Mouse (Mus musculus) heart, adult 2 months (tissue): Measurements from ENCODE around the gene Smok3a.

Experiments
- CTCF ChIP-seq: fragments of 200-600 bp; IDR thresholded peaks from 2 replicates; pipeline ENCODE4 v1.8.1; 2022; ENCODE audit warnings: antibody characterized with exemption, mild to moderate bottlenecking, moderate library complexity
- EP300 ChIP-seq: fragments of 200-500 bp; IDR thresholded peaks from 2 replicates; pipeline ENCODE4 v1.6.1; 2011; ENCODE audit warnings: low read depth, low read length, control low read depth; ENCODE audit not compliant: insufficient read depth
- POLR2A ChIP-seq: fragments of 200-500 bp; IDR thresholded peaks from 2 replicates; pipeline ENCODE4 v1.6.1; 2011; ENCODE audit warnings: mild to moderate bottlenecking, low read depth, low read length, control low read depth; ENCODE audit not compliant: insufficient read depth

GRCm38 (mm10) chr5:138009437-138009836 lies 11.6 kb upstream of the Smok3a start:
- TF ChIP-seq POLR2A (no peak), CTCF (no peak), EP300 (no peak)
